8 mouse cellular contexts compared by ENCODE assay signal in genomic region chr19:8770567-8771270, GRCm38 (mm10). TPM values are rescaled to one million over a fixed set of nuclear protein-coding genes. Genes with fewer than 3 reads are reported as not detected.
DNase-seq lines count a peak whose midpoint lies in the region; ATAC-seq lines count a peak whose summit lies in the region.

Gene Tmem223 (plus strand): TSS chr19:8770996.

- DNase-seq in adrenal gland, adult 2 months = peak; percentile 88
- peak; percentile 36 for DNase-seq in embryo, embryonic 11.5 days (ENCODE audit: low read depth, low spot score)
- DNase-seq in gastrocnemius, postnatal 36 days = peak; percentile 66 to 70
- peak; percentile 85 for DNase-seq in intestine, embryonic 14.5 days (ENCODE audit: low spot score)
- DNase-seq in left cerebral cortex, postnatal 10 days (ENCODE audit: extremely low spot score in 1 of 2, low spot score in 2 of 2) = peak; percentile 69 to 89
- peak; percentile 80 to 85 for DNase-seq in right cerebral cortex, adult 2 months (ENCODE audit: low spot score in 2 of 2)
- DNase-seq in urinary bladder, adult 2 months (ENCODE audit: low spot score) = peak; percentile 65

- H3K4me2 ChIP-seq in intestine, embryonic 14.5 days (ENCODE audit: low read length) = peak within 1 kb of the TSS; percentile 70

- peak; percentile 42 for ATAC-seq in intestine, embryonic 14.5 days (replicated peaks; ENCODE audit: low FRiP score, low TSS enrichment, low read depth)

- peak within 1 kb of the TSS; percentile 88 for H3K27ac ChIP-seq in intestine, embryonic 14.5 days (ENCODE audit: low read depth)

- H3K36me3 ChIP-seq in intestine, embryonic 14.5 days (ENCODE audit: control insufficient read depth, insufficient read depth, low read length) = peaks cover 62% of the 10 kb centered on the region
- peaks cover 71% of the 10 kb centered on the region for H3K36me3 ChIP-seq in megakaryocyte, embryonic 14.5 days (replicated peaks; ENCODE audit: low read length)

- peaks cover 25% of the 10 kb centered on the region for H3K4me1 ChIP-seq in intestine, embryonic 14.5 days (replicated peaks; ENCODE audit: control insufficient read depth, insufficient read depth, low read length)
- peaks cover 42% of the 10 kb centered on the region for H3K4me1 ChIP-seq in megakaryocyte, embryonic 14.5 days

- peaks cover under 1% of the 10 kb centered on the region; the same call in 1 of the 2 replicates for H3K9me3 ChIP-seq in intestine, embryonic 14.5 days (ENCODE audit: control insufficient read depth, low read length)
- H3K9me3 ChIP-seq in megakaryocyte, embryonic 14.5 days = peaks cover 2% of the 10 kb centered on the region

- H3K9ac ChIP-seq in intestine, embryonic 14.5 days (ENCODE audit: low read length) = peak within 1 kb of the TSS; percentile 94

- peak within 1 kb of the TSS; percentile 86 for H3K4me3 ChIP-seq in intestine, embryonic 14.5 days (ENCODE audit: low read depth, low read length)
- peak within 1 kb of the TSS; percentile 93 for H3K4me3 ChIP-seq in megakaryocyte, embryonic 14.5 days (replicated peaks)

- intact Hi-C loops in gastrocnemius, postnatal 36 days (cut with DNase I) = no loop called here
- intact Hi-C loops in left cerebral cortex, postnatal 10 days (cut with DNase I) = loop anchor here (5.0 kb wide), 1 partner anchor 47 kb away; the partner anchor contains the start of gene Ttc9c

- 22% methylated on average over 29 of the region's 29 CpGs for WGBS in intestine, embryonic 14.5 days

- H3K27me3 ChIP-seq in intestine, embryonic 14.5 days (replicated peaks; ENCODE audit: control insufficient read depth, insufficient read depth, low read length) = no peaks in the 10 kb centered on the region
- H3K27me3 ChIP-seq in megakaryocyte, embryonic 14.5 days (replicated peaks) = no peaks in the 10 kb centered on the region

RNA-seq across cellular contexts. Expression of gene Tmem223, which starts in this region (rescaled TPM):
- total RNA-seq in adrenal gland, adult 2 months (2021) = 100 to 1,000 TPM; 114 to 134 TPM
- polyA plus RNA-seq in adrenal gland, adult 2 months (2012; rRNA removed) = 352 and 381 TPM in 2 replicates
- 10 to 100 TPM; 79.6 to 84.2 TPM for total RNA-seq in gastrocnemius, postnatal 36 days (2021)
- polyA plus RNA-seq in intestine, embryonic 14.5 days (2014; fragmentation: Nextera tagmentation; extraction: Ambion mirVana) = 170 and 196 TPM in 2 replicates
- 10 to 100 TPM; 87.9 to 93.9 TPM for total RNA-seq in left cerebral cortex, postnatal 10 days (2021)
- polyA plus RNA-seq in megakaryocyte, embryonic 14.5 days (2012; ENCODE audit: insufficient read depth, low replicate concordance) = 53.5 and 407 TPM in 2 replicates
- polyA plus RNA-seq in urinary bladder, adult 2 months (2012; rRNA removed) = 97.8 and 112 TPM in 2 replicates

Comparison
In these comparisons a context has a peak if more than half of its experiments do, and no peak if none do; other contexts are left out.
1. Peak in every context shown above with its lines: DNase-seq, ATAC-seq, H3K4me3 ChIP-seq and H3K27ac ChIP-seq.
2. DNase-seq: peak in every context shown above with its lines; median percentile 88 in adrenal gland, adult 2 months; 85 in intestine, embryonic 14.5 days; 82 in right cerebral cortex, adult 2 months; 79 in left cerebral cortex, postnatal 10 days; 68 in gastrocnemius, postnatal 36 days; 65 in urinary bladder, adult 2 months; 36 in embryo, embryonic 11.5 days.